Comparison of ENCODE assay signal across 16 mouse cellular contexts in the genomic region with DNA sequence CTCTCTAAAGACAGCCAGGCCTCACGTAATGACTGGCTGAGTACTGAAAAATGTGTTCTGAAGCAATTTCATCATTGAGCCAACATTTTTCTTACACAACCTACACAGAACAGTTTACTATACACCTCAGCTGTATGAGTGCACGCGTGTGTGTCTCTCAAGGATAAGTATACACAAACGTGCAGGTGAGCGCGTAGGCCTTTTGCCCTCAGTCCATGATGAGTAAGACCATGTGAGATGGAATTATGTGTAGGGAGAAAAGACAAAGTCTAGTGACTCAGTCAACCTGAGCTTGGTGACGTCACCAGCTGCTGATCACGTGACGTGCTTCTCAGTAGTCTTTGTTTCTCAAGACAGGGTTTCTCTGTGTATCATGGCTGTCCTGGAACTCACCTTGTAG.
"Had no signal": no experiment of that assay in that cellular context is flagged by ENCODE, and none has a peak within 500 bp of the region (broad histone marks: within the 10 kb centered on the region; RNA-seq: fewer than 3 reads in every experiment).

No protein-coding gene starts in this region.

- DNase-seq: liver, postnatal 0 days; lung, adult 2 months; lung, postnatal 36 days; right cerebral cortex, postnatal 14 days; thymus, adult 2 months; thymus, postnatal 25 days; thymus, postnatal 4 days had no signal

- H3K4me3 ChIP-seq: liver, embryonic 15.5 days; lung, embryonic 15.5 days; megakaryocyte, embryonic 14.5 days; midbrain, embryonic 13.5 days; midbrain, embryonic 15.5 days; neural tube, embryonic 12.5 days had no signal

- H3K27ac ChIP-seq: liver, embryonic 15.5 days; lung, embryonic 15.5 days; macrophage; midbrain, embryonic 13.5 days; midbrain, embryonic 15.5 days; neural tube, embryonic 12.5 days had no signal

- H3K4me2 ChIP-seq: liver, embryonic 15.5 days; lung, embryonic 15.5 days; midbrain, embryonic 11.5 days; midbrain, embryonic 13.5 days; midbrain, embryonic 15.5 days; neural tube, embryonic 12.5 days had no signal

- ATAC-seq: liver, postnatal 0 days; lung, postnatal 0 days; midbrain, embryonic 13.5 days; midbrain, embryonic 15.5 days had no signal

- H3K27me3 ChIP-seq: liver, embryonic 15.5 days; lung, embryonic 15.5 days; midbrain, embryonic 13.5 days; midbrain, embryonic 15.5 days; neural tube, embryonic 12.5 days had no signal

- H3K36me3 ChIP-seq: liver, embryonic 15.5 days; lung, embryonic 15.5 days; midbrain, embryonic 13.5 days; midbrain, embryonic 15.5 days; neural tube, embryonic 12.5 days had no signal

- H3K9ac ChIP-seq: liver, embryonic 15.5 days; liver, postnatal 0 days; lung, embryonic 15.5 days; midbrain, embryonic 13.5 days; midbrain, embryonic 15.5 days; neural tube, embryonic 12.5 days had no signal

- H3K9me3 ChIP-seq: liver, embryonic 15.5 days; lung, embryonic 15.5 days; megakaryocyte, embryonic 14.5 days; midbrain, embryonic 13.5 days; midbrain, embryonic 15.5 days; neural tube, embryonic 12.5 days had no signal

- H3K4me1 ChIP-seq: liver, embryonic 15.5 days; lung, embryonic 15.5 days; midbrain, embryonic 15.5 days; neural tube, embryonic 12.5 days had no signal
